Mouse (Mus musculus): ENCODE results near the gene Nckap5l. TPM values are rescaled to one million over a fixed set of nuclear protein-coding genes. Genes with fewer than 3 reads are reported as not detected.
"Not testable (repeated sequence)": the region's sequence is repeated elsewhere in the genome, so short reads cannot be mapped to it uniquely, and the experiment has no call there.

The Nckap5l gene
- polyA plus RNA-seq, 1 experiment from 2014 or later = 11.3 TPM

- Histone ChIP-seq H3K36me3 (peaks cover 26% of the 10 kb centered on the region), H3K9me3 (replicated peaks) (no peaks in the 10 kb centered on the region), H3K4me3 (no peak overlapping the region), H3K27ac (replicated peaks) (no peak overlapping the region), H3K27me3 (ENCODE audit: low read depth, poor library complexity, severe bottlenecking) (no peaks in the 10 kb centered on the region), H3K4me1 (peaks cover 39% of the 10 kb centered on the region)
- WGBS = 91% methylated on average over 2 of the region's 2 CpGs
- DNase-seq (ENCODE audit: low spot score) = no peak
Measured at GRCm38 (mm10) chr15:99397622-99398021, 59.9 kb downstream of the Nckap5l start.

- Histone ChIP-seq H3K4me1 (peaks cover 46% of the 10 kb centered on the region), H3K9me3 (replicated peaks) (no peaks in the 10 kb centered on the region), H3K27ac (replicated peaks) (no peak overlapping the region), H3K27me3 (ENCODE audit: low read depth, poor library complexity, severe bottlenecking) (no peaks in the 10 kb centered on the region), H3K36me3 (peaks cover 19% of the 10 kb centered on the region), H3K4me3 (no peak overlapping the region)
- no peak for DNase-seq (ENCODE audit: low spot score)
- 85% methylated on average over 4 of the region's 4 CpGs for WGBS
Measured at GRCm38 (mm10) chr15:99396875-99397274, 60.7 kb downstream of the Nckap5l start.

DNA sequence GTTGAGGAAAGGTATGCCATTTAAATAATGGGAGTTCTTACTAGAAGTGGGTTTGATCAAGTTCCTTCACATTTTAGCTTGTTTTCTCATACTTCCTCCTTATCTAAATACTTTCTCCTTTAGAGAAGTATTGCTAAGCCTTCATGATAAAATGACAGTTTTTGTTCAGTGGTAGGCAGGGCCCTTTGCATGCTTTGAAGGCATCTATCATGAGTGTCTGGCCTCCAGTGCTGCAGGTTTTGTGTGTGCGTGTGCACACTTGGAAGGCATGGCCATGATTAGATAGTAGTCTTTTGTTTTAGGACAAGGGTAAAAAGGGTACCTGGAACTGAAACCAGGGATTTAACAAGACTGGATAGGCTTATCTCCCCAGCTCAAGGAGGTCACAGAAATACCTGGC lies 61.1 kb downstream of the Nckap5l start:
- no peaks in the 10 kb centered on the region for H3K9me3 ChIP-seq (replicated peaks)
- no peak overlapping the region for H3K27ac ChIP-seq (replicated peaks)
- H3K4me3 ChIP-seq = no peak overlapping the region
- whole genome bisulfite sequencing = 91% methylated on average over 1 of the region's 1 CpGs
- peaks cover 15% of the 10 kb centered on the region for H3K36me3 ChIP-seq
- H3K4me1 ChIP-seq = peaks cover 49% of the 10 kb centered on the region
- no peak for DNase-seq (ENCODE audit: low spot score)
- no peaks in the 10 kb centered on the region for H3K27me3 ChIP-seq (ENCODE audit: low read depth, poor library complexity, severe bottlenecking)

GRCm38 (mm10) chr15:99393386-99394252 lies 63.9 kb downstream of the Nckap5l start:
- Histone ChIP-seq H3K9me3 (replicated peaks) (no peaks in the 10 kb centered on the region), H3K4me1 (peaks cover 49% of the 10 kb centered on the region), H3K27ac (replicated peaks) (peak overlapping the region; percentile 95), H3K36me3 (no peaks in the 10 kb centered on the region), H3K27me3 (ENCODE audit: low read depth, poor library complexity, severe bottlenecking) (no peaks in the 10 kb centered on the region), H3K4me3 (peak overlapping the region; percentile 91)
- 16% methylated on average over 24 of the region's 24 CpGs for WGBS
- no peak for DNase-seq (ENCODE audit: low spot score)

DNA sequence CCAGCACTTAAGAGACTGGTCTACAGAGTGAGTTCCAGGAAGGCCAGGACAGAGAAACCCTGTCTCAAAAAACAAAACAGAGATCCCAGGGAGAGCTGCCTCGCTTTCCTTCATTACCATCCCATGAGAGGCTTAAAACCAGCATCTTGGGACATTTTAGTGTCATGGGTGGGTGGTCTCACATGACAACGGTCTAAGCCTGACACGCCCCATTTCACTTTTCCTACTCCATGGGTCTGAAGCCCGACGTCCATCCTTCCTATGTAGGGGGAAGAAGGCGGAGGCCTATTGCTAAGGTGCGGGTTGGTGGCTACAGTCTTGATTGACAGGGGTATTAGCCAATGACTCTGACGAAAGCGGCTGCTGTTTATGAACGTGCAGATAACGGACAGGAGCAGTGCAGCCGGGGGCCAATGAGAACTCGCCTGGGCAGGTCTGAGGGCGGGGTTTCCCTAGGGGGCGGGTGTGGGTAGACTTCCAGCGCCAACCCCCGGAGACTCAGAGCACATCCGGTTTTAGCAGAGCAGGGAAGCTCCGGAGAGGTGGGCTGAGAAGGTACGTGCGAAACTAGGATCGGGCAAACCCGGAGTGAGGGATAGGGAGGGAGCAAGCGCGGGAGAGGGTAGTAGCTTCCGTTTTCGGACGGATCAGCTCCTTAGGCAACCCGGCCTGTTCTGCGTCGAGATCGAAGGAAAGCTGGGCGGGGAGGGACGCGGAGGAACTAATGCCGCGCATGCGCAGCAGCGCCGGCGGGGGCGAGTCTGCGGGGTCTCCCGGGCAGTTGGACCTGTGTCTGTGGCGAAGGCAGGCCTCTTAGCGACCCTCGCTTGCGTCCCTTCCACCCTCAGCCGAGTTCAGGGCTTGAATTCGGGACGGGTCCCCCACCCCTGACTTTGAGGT lies 64.8 kb downstream of the Nckap5l start, which contains the start of gene Tmbim6:
Tmbim6 (plus strand) TSS at position 397 of the 900 bp plus-strand sequence.
- H3K9me3 ChIP-seq (replicated peaks) = no peaks in the 10 kb centered on the region
- H3K4me1 ChIP-seq = peaks cover 49% of the 10 kb centered on the region
- DNase-seq (ENCODE audit: low spot score) = peak; percentile 99
- H3K27me3 ChIP-seq (ENCODE audit: low read depth, poor library complexity, severe bottlenecking) = no peaks in the 10 kb centered on the region
- H3K27ac ChIP-seq (replicated peaks) = peak within 1 kb of the TSS; percentile 95
- WGBS = under 1% methylated on average over 51 of the region's 51 CpGs
- peak within 1 kb of the TSS; percentile 91 for H3K4me3 ChIP-seq
- H3K36me3 ChIP-seq = no peaks in the 10 kb centered on the region

DNA sequence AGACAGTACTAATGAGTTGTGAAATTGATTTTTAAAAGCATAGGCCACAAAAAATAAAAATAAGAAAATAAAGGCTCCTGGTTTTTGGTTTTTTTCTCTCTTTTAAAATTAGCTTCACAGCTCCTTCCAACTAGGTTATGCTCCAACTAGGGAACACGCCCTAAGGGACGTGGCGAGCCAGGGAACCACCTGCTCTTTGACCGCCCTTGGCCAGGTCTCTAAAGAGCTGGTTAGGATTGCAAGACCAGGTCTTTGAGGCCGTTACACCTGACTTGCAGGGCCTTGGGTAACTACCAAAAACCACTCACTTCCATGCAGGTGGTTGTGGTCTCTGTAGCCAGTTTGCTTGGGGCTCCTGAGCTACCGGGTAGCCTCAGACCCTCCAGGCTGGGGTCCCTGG lies 65.6 kb downstream of the Nckap5l start:
- Histone ChIP-seq H3K4me3 (peak overlapping the region; percentile 91), H3K27ac (replicated peaks) (peak overlapping the region; percentile 95), H3K27me3 (ENCODE audit: low read depth, poor library complexity, severe bottlenecking) (no peaks in the 10 kb centered on the region), H3K36me3 (no peaks in the 10 kb centered on the region), H3K9me3 (replicated peaks) (no peaks in the 10 kb centered on the region), H3K4me1 (peaks cover 47% of the 10 kb centered on the region)
- no peak for DNase-seq (ENCODE audit: low spot score)
- 84% methylated on average over 6 of the region's 6 CpGs for whole genome bisulfite sequencing

DNA sequence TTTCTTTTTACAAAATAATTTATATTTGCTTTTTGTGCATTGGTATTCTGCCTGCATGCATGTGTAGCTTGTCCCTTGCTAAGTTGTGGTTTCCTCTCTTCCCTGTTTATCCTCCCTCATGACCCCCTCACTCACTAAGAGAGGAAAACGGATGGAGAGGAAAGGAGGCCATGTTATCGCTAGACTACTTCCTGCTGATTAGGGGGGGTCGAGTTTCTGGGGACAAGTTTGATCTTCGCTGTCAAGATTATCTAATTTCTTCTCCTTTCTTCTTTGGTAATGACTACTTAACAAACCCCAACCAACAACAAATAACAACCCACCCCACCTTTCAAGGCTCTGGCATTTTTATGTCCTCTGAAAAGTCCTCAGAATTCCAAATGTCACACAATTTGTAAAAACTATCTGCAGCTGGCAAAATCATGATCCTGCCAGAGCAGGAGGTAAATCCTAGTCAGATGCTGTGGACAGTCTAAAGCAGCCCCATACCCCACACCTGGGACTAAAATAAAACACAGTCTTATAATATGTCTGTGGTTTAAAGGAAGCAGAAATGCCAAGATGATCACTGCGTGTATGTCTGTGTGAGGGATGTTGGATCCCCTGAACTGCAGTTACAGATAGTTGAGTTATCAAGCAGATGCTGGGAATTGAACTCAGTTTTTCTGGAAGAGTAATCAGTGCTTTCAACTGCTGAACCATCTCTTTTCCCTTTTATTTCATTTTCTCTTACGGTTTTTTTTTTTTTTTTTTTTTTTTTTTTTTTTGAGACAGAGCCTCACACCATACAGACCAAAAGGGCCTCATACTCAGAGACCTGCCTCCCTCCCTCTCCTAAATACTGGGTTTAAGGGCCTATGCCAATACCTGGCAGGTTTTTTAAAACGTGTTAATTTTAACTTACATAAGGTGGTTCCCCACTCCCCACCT lies 66.8 kb downstream of the Nckap5l start:
- Histone ChIP-seq H3K36me3 (no peaks in the 10 kb centered on the region), H3K4me3 (no peak overlapping the region), H3K27ac (replicated peaks) (no peak overlapping the region), H3K27me3 (ENCODE audit: low read depth, poor library complexity, severe bottlenecking) (no peaks in the 10 kb centered on the region), H3K9me3 (replicated peaks) (no peaks in the 10 kb centered on the region), H3K4me1 (peaks cover 35% of the 10 kb centered on the region)
- WGBS = 69% methylated on average over 7 of the region's 7 CpGs
- DNase-seq (ENCODE audit: low spot score) = no peak

DNA sequence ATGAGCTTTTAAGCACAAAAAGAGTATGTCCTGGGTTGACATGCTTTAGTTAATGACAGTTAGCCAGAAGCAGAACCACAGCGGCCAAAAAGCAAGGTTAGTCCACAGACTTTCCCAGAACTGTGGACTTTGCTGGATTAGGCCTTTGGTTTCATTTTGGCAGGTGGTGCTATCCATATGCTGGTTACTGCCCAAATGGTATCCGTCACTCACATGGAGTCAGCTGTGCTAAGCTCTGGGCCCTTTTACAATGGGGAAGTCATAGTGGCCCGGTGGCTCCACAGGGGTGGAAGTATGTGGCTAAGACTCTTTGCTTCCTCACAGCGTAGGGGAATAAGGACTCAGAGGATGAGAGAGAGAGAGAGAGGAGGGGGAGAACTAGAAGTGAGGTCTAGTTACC lies 69.6 kb downstream of the Nckap5l start:
- Histone ChIP-seq H3K4me3 (no peak overlapping the region), H3K27me3 (ENCODE audit: low read depth, poor library complexity, severe bottlenecking) (no peaks in the 10 kb centered on the region), H3K9me3 (replicated peaks) (no peaks in the 10 kb centered on the region), H3K4me1 (peaks cover 10% of the 10 kb centered on the region), H3K36me3 (no peaks in the 10 kb centered on the region), H3K27ac (replicated peaks) (no peak overlapping the region)
- whole genome bisulfite sequencing = 79% methylated on average over 4 of the region's 4 CpGs
- DNase-seq (ENCODE audit: low spot score) = no peak

- Histone ChIP-seq H3K4me3 (no peak overlapping the region), H3K36me3 (no peaks in the 10 kb centered on the region), H3K4me1 (peaks cover 3% of the 10 kb centered on the region), H3K9me3 (replicated peaks) (no peaks in the 10 kb centered on the region), H3K27me3 (ENCODE audit: low read depth, poor library complexity, severe bottlenecking) (no peaks in the 10 kb centered on the region), H3K27ac (replicated peaks) (no peak overlapping the region)
- 82% methylated on average over 3 of the region's 3 CpGs for WGBS
- no peak for DNase-seq (ENCODE audit: low spot score)
Measured at GRCm38 (mm10) chr15:99386796-99387195, 70.8 kb downstream of the Nckap5l start.

DNA sequence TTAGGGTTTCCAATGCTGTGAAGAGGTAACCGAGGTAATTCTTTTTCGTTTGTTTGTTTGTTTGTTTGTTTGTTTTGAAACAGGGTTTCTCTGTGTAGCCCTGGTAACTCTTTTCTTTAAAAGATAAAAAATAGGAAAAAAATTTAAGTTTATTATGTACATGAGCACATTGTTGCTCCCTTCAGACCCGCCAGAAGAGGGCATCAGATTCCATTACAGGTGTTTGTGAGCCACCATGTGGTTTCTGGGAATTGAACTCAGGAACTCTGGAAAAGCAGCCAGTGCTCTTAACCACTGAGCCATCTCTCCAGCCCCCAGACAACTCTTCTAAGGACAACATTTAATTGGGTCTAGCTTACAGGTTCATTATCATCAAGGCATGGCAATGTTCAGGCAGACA lies 71.4 kb downstream of the Nckap5l start:
- not testable (repeated sequence) for H3K36me3 ChIP-seq; H3K27ac ChIP-seq (replicated peaks); H3K9me3 ChIP-seq (replicated peaks); H3K4me3 ChIP-seq; H3K4me1 ChIP-seq; DNase-seq (ENCODE audit: low spot score); H3K27me3 ChIP-seq (ENCODE audit: low read depth, poor library complexity, severe bottlenecking)
- 72% methylated on average over 3 of the region's 3 CpGs for WGBS

DNA sequence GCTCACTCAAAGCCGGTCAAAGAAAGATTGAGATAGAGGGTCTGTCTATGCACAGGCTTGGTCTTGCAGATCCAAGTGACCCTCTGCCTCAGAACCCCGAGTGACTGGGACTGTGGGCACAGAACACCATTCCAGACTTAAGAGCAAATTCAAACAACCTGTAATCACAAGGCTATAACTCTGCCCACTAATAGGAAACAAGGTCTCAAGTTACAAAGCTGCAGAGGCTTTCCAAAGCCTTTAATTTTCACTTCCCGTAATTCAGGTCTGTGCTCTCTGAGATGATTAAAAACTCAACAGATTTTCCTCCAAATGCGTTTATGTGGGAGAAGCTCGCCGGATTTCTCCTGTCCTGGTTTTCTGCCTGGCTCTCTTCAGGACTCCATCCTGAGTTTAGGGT lies 73.5 kb downstream of the Nckap5l start:
- 77% methylated on average over 6 of the region's 6 CpGs for WGBS
- no peaks in the 10 kb centered on the region for H3K36me3 ChIP-seq
- no peak overlapping the region for H3K4me3 ChIP-seq
- H3K4me1 ChIP-seq = no peaks in the 10 kb centered on the region
- no peak overlapping the region for H3K27ac ChIP-seq (replicated peaks)
- H3K27me3 ChIP-seq (ENCODE audit: low read depth, poor library complexity, severe bottlenecking) = no peaks in the 10 kb centered on the region
- no peak for DNase-seq (ENCODE audit: low spot score)
- no peaks in the 10 kb centered on the region for H3K9me3 ChIP-seq (replicated peaks)

- Histone ChIP-seq H3K27ac (replicated peaks) (no peak overlapping the region), H3K4me3 (no peak overlapping the region), H3K36me3 (no peaks in the 10 kb centered on the region), H3K4me1 (no peaks in the 10 kb centered on the region), H3K27me3 (ENCODE audit: low read depth, poor library complexity, severe bottlenecking) (no peaks in the 10 kb centered on the region), H3K9me3 (replicated peaks) (0 out of 2 replicates have a peak, but pooled peaks cover 4% of the 10 kb centered on the region)
- no peak for DNase-seq (ENCODE audit: low spot score)
Measured at GRCm38 (mm10) chr15:99382893-99383292, 74.7 kb downstream of the Nckap5l start.

Data from midbrain, embryonic 10.5 days (tissue).